ENCODE assay signal across 27 mouse cellular contexts in genomic region chr2:160298586-160298985, GRCm38 (mm10). TPM values are rescaled to one million over a fixed set of nuclear protein-coding genes. Genes with fewer than 3 reads are reported as not detected.
"Had no signal": no experiment of that assay in that cellular context is flagged by ENCODE, and none has a peak within 500 bp of the region (broad histone marks: within the 10 kb centered on the region; RNA-seq: fewer than 3 reads in every experiment).

No protein-coding gene starts in this region.

- H3K27me3 ChIP-seq: limb, embryonic 13.5 days; liver, embryonic 12.5 days; liver, embryonic 15.5 days; lung, embryonic 15.5 days; megakaryocyte, embryonic 14.5 days; midbrain, embryonic 13.5 days; neural tube, embryonic 13.5 days; stomach, embryonic 15.5 days had no signal

- ATAC-seq: inflammation-experienced regulatory T-cells, adult 6 months; intestine, embryonic 16.5 days; liver, embryonic 12.5 days; midbrain, embryonic 13.5 days; midbrain, embryonic 16.5 days had no signal

- H3K9ac ChIP-seq: limb, embryonic 13.5 days; liver, embryonic 12.5 days; liver, embryonic 15.5 days; lung, embryonic 15.5 days; midbrain, embryonic 13.5 days; neural tube, embryonic 13.5 days; stomach, embryonic 15.5 days had no signal

- H3K4me1 ChIP-seq: limb, embryonic 10.5 days; limb, embryonic 13.5 days; liver, embryonic 12.5 days; liver, embryonic 15.5 days; lung, embryonic 15.5 days; megakaryocyte, embryonic 14.5 days; midbrain, embryonic 10.5 days; midbrain, embryonic 13.5 days; neural tube, embryonic 13.5 days; stomach, embryonic 15.5 days had no signal

- H3K4me2 ChIP-seq: limb, embryonic 13.5 days; liver, embryonic 12.5 days; liver, embryonic 15.5 days; lung, embryonic 15.5 days; midbrain, embryonic 13.5 days; neural tube, embryonic 13.5 days; stomach, embryonic 15.5 days had no signal

- H3K36me3 ChIP-seq: limb, embryonic 10.5 days; limb, embryonic 13.5 days; liver, embryonic 12.5 days; liver, embryonic 15.5 days; lung, embryonic 15.5 days; midbrain, embryonic 10.5 days; midbrain, embryonic 13.5 days; neural tube, embryonic 13.5 days; stomach, embryonic 15.5 days had no signal

- H3K4me3 ChIP-seq: limb, embryonic 10.5 days; limb, embryonic 13.5 days; liver, embryonic 12.5 days; liver, embryonic 15.5 days; lung, embryonic 15.5 days; megakaryocyte, embryonic 14.5 days; midbrain, embryonic 10.5 days; midbrain, embryonic 13.5 days; myocyte; neural tube, embryonic 13.5 days; stomach, embryonic 15.5 days had no signal

- H3K27ac ChIP-seq: limb, embryonic 10.5 days; limb, embryonic 13.5 days; liver, embryonic 12.5 days; liver, embryonic 15.5 days; lung, embryonic 15.5 days; midbrain, embryonic 10.5 days; midbrain, embryonic 13.5 days; neural tube, embryonic 13.5 days; stomach, embryonic 15.5 days had no signal

- DNase-seq: liver; lung, adult 18-20 months; lung, postnatal 10 days; lung, postnatal 36 days; retina, postnatal 1 day; right cerebral cortex, postnatal 25 days; spleen, adult 18-20 months; thymus, postnatal 36 days had no signal

- H3K9me3 ChIP-seq: limb, embryonic 10.5 days; limb, embryonic 13.5 days; liver, embryonic 12.5 days; liver, embryonic 15.5 days; lung, embryonic 15.5 days; megakaryocyte, embryonic 14.5 days; midbrain, embryonic 10.5 days; midbrain, embryonic 13.5 days; neural tube, embryonic 13.5 days; stomach, embryonic 15.5 days had no signal

RNA-seq across cellular contexts. Expression of gene Gm826, which starts 35.4 kb away (rescaled TPM):
- total RNA-seq: layer of hippocampus, adult 18-20 months; layer of hippocampus, postnatal 14 days; left cerebral cortex, postnatal 25 days; monocyte, adult 5-6 weeks; neutrophil, adult 5-6 weeks had no signal
- polyA plus RNA-seq: inflammation-experienced regulatory T-cells, adult 6 months; midbrain, embryonic 13.5 days; midbrain, embryonic 16.5 days; myocyte; neural tube, embryonic 13.5 days had no signal
